Comparison of ENCODE assay signal across 22 mouse cellular contexts in genomic region chr3:134611516-134612297, GRCm38 (mm10).
A peak's percentile ranks its signal among the peaks of the same experiment; 100 is the strongest.
DNase-seq lines count a peak whose midpoint lies in the region; ATAC-seq and TF ChIP-seq lines count a peak whose summit lies in the region.
"Had no signal": no experiment of that assay in that cellular context is flagged by ENCODE, and none has a peak within 500 bp of the region (broad histone marks: within the 10 kb centered on the region; RNA-seq: fewer than 3 reads in every experiment).

No protein-coding gene starts in this region.

- no peaks in the 10 kb centered on the region for H3K27me3 ChIP-seq in forebrain, embryonic 11.5 days (ENCODE audit: control insufficient read depth, insufficient read depth, low read length)
- no peaks in the 10 kb centered on the region for H3K27me3 ChIP-seq in forebrain, embryonic 10.5 days (ENCODE audit: poor library complexity, severe bottlenecking)
- no peaks in the 10 kb centered on the region for H3K27me3 ChIP-seq in hindbrain, postnatal 0 days (ENCODE audit: insufficient read depth, low read length)
- H3K27me3 ChIP-seq in hindbrain, embryonic 14.5 days (ENCODE audit: control insufficient read depth, insufficient read depth, low read length) = no peaks in the 10 kb centered on the region
- no peaks in the 10 kb centered on the region for H3K27me3 ChIP-seq in kidney, embryonic 16.5 days (ENCODE audit: insufficient read depth, low read length)
- H3K27me3 ChIP-seq: heart, embryonic 12.5 days; lung, embryonic 15.5 days had no signal

- no peak for DNase-seq in forebrain, embryonic 11.5 days (ENCODE audit: low spot score)
- DNase-seq in forebrain, embryonic 10.5 days (ENCODE audit: extremely low spot score, low spot score) = no peak
- peak; percentile 12 for DNase-seq in hindbrain, postnatal 0 days (ENCODE audit: low spot score)
- DNase-seq in hindbrain, embryonic 14.5 days (ENCODE audit: low spot score) = no peak
- DNase-seq in thymus, postnatal 10 days (ENCODE audit: low spot score in 2 of 2) = peak; percentile 14 to 16
- no peak for DNase-seq in thymus, adult 18-20 months
- DNase-seq in retina, embryonic 14.5 days (ENCODE audit: low spot score) = peak; percentile 65
- DNase-seq: adrenal gland, postnatal 25 days; cerebellum, adult 18-20 months; cerebellum, postnatal 36 days; gastrocnemius, postnatal 10 days; heart, adult 11 months; heart, postnatal 14 days; kidney, adult 11 months; kidney, postnatal 10 days; layer of hippocampus, postnatal 36 days; spleen, adult 18-20 months had no signal

- no peak overlapping the region for H3K4me3 ChIP-seq in forebrain, embryonic 11.5 days (ENCODE audit: low read depth, low read length)
- H3K4me3 ChIP-seq in forebrain, embryonic 10.5 days = no peak overlapping the region
- no peak overlapping the region for H3K4me3 ChIP-seq in hindbrain, postnatal 0 days (ENCODE audit: low read length)
- no peak overlapping the region for H3K4me3 ChIP-seq in hindbrain, embryonic 14.5 days (replicated peaks; ENCODE audit: low read length)
- no peak overlapping the region for H3K4me3 ChIP-seq in kidney, embryonic 16.5 days (ENCODE audit: low read length)
- H3K4me3 ChIP-seq: embryonic facial prominence, embryonic 10.5 days; heart, embryonic 12.5 days; lung, embryonic 15.5 days had no signal

- no peak overlapping the region for H3K27ac ChIP-seq in forebrain, embryonic 11.5 days (ENCODE audit: low read depth, low read length)
- H3K27ac ChIP-seq in forebrain, embryonic 10.5 days = no peak overlapping the region
- H3K27ac ChIP-seq in hindbrain, postnatal 0 days = no peak overlapping the region
- H3K27ac ChIP-seq in hindbrain, embryonic 14.5 days = no peak overlapping the region
- no peak overlapping the region for H3K27ac ChIP-seq in kidney, embryonic 16.5 days (ENCODE audit: low read length)
- H3K27ac ChIP-seq: embryonic facial prominence, embryonic 10.5 days; liver, embryonic 14.5 days; lung, embryonic 15.5 days had no signal

- no peaks in the 10 kb centered on the region for H3K36me3 ChIP-seq in forebrain, embryonic 11.5 days (ENCODE audit: control insufficient read depth, insufficient read depth, low read length)
- no peaks in the 10 kb centered on the region for H3K36me3 ChIP-seq in forebrain, embryonic 10.5 days (replicated peaks)
- H3K36me3 ChIP-seq in hindbrain, postnatal 0 days (ENCODE audit: insufficient read depth, low read length) = no peaks in the 10 kb centered on the region
- no peaks in the 10 kb centered on the region for H3K36me3 ChIP-seq in hindbrain, embryonic 14.5 days (replicated peaks; ENCODE audit: control insufficient read depth, insufficient read depth)
- no peaks in the 10 kb centered on the region for H3K36me3 ChIP-seq in kidney, embryonic 16.5 days (ENCODE audit: insufficient read depth, low read length)
- H3K36me3 ChIP-seq: embryonic facial prominence, embryonic 10.5 days; heart, embryonic 12.5 days; lung, embryonic 15.5 days had no signal

- ATAC-seq in forebrain, embryonic 11.5 days (replicated peaks; ENCODE audit: low FRiP score) = peak; percentile 50
- no peak for ATAC-seq in hindbrain, postnatal 0 days
- no peak for ATAC-seq in hindbrain, embryonic 14.5 days (ENCODE audit: low FRiP score)
- ATAC-seq in kidney, embryonic 16.5 days (ENCODE audit: low FRiP score, low TSS enrichment) = no peak

- 75% methylated on average over 5 of the region's 5 CpGs for WGBS in forebrain, embryonic 11.5 days
- 84% methylated on average over 5 of the region's 5 CpGs for WGBS in forebrain, embryonic 10.5 days
- 53% methylated on average over 5 of the region's 5 CpGs for WGBS in hindbrain, postnatal 0 days
- 40% methylated on average over 5 of the region's 5 CpGs for WGBS in hindbrain, embryonic 14.5 days
- 84% methylated on average over 5 of the region's 5 CpGs for WGBS in kidney, embryonic 16.5 days

- H3K4me1 ChIP-seq in forebrain, embryonic 11.5 days (replicated peaks; ENCODE audit: control insufficient read depth, insufficient read depth, low read length) = no peaks in the 10 kb centered on the region
- peaks cover 5% of the 10 kb centered on the region; the same call in 1 of the 2 replicates for H3K4me1 ChIP-seq in forebrain, embryonic 10.5 days
- no peaks in the 10 kb centered on the region for H3K4me1 ChIP-seq in hindbrain, postnatal 0 days (ENCODE audit: insufficient read depth, low read length)
- no peaks in the 10 kb centered on the region for H3K4me1 ChIP-seq in hindbrain, embryonic 14.5 days (replicated peaks; ENCODE audit: control insufficient read depth, insufficient read depth, low read length)
- no peaks in the 10 kb centered on the region for H3K4me1 ChIP-seq in kidney, embryonic 16.5 days (ENCODE audit: insufficient read depth, low read length)
- H3K4me1 ChIP-seq: embryonic facial prominence, embryonic 10.5 days; heart, embryonic 12.5 days; lung, embryonic 15.5 days had no signal

- TF ChIP-seq CTCF in hindbrain, postnatal 0 days (IDR thresholded peaks at IDR 0.05; ENCODE audit: low read depth) = no peak

- no peak overlapping the region for H3K9ac ChIP-seq in forebrain, embryonic 11.5 days (ENCODE audit: low read length)
- no peak overlapping the region for H3K9ac ChIP-seq in hindbrain, postnatal 0 days (replicated peaks; ENCODE audit: low read length)
- H3K9ac ChIP-seq in hindbrain, embryonic 14.5 days = no peak overlapping the region
- no peak overlapping the region for H3K9ac ChIP-seq in kidney, embryonic 16.5 days (replicated peaks; ENCODE audit: low read length)
- H3K9ac ChIP-seq: heart, embryonic 12.5 days; liver, embryonic 14.5 days; lung, embryonic 15.5 days had no signal

- H3K4me2 ChIP-seq in forebrain, embryonic 11.5 days (ENCODE audit: low read depth, low read length, severe bottlenecking) = no peak overlapping the region
- H3K4me2 ChIP-seq in hindbrain, postnatal 0 days (ENCODE audit: low read depth, low read length) = no peak overlapping the region
- H3K4me2 ChIP-seq in hindbrain, embryonic 14.5 days (replicated peaks) = no peak overlapping the region
- no peak overlapping the region for H3K4me2 ChIP-seq in kidney, embryonic 16.5 days (replicated peaks; ENCODE audit: low read depth, low read length)
- H3K4me2 ChIP-seq: heart, embryonic 12.5 days; lung, embryonic 15.5 days had no signal

- H3K9me3 ChIP-seq in forebrain, embryonic 11.5 days (ENCODE audit: control insufficient read depth, low read length) = no peaks in the 10 kb centered on the region
- H3K9me3 ChIP-seq in forebrain, embryonic 10.5 days = no peaks in the 10 kb centered on the region
- H3K9me3 ChIP-seq in hindbrain, postnatal 0 days (ENCODE audit: low read length) = no peaks in the 10 kb centered on the region
- H3K9me3 ChIP-seq in hindbrain, embryonic 14.5 days (ENCODE audit: control insufficient read depth, low read length) = no peaks in the 10 kb centered on the region
- no peaks in the 10 kb centered on the region for H3K9me3 ChIP-seq in kidney, embryonic 16.5 days (ENCODE audit: low read length)
- H3K9me3 ChIP-seq: embryonic facial prominence, embryonic 10.5 days; heart, embryonic 12.5 days; lung, embryonic 15.5 days had no signal

Comparison
In these comparisons a context has a peak if more than half of its experiments do, and no peak if none do; other contexts are left out.
1. DNase-seq: peak in hindbrain, postnatal 0 days (single experiment), thymus, postnatal 10 days (2 of 2) and retina, embryonic 14.5 days (single experiment); none in forebrain, embryonic 11.5 days (single experiment), forebrain, embryonic 10.5 days (single experiment), hindbrain, embryonic 14.5 days (single experiment) and thymus, adult 18-20 months (0 of 2).